Mouse (Mus musculus) intestine, postnatal 0 days (tissue): ENCODE data around the gene 4930402F06Rik. TPM values are rescaled to one million over a fixed set of nuclear protein-coding genes. Genes with fewer than 3 reads are reported as not detected.

Source experiments
- ATAC-seq: fragments of 200-750 bp; cut with Nextera tagmentation; 2 replicates; pipeline ENCODE4 v1.8.0; 2017; ENCODE audit warnings: mild to moderate bottlenecking, moderate TSS enrichment, moderate library complexity
- H3K27ac ChIP-seq: fragments of 300-500 bp; sonication (generic); 2 replicates; pipeline ENCODE4 v1.5.1; 2014; ENCODE audit warnings: mild to moderate bottlenecking, low read depth, low read length, moderate library complexity
- H3K27me3 ChIP-seq: fragments of 300-500 bp; sonication (generic); replicated peaks from 2 replicates; pipeline ENCODE4 v1.6.1; 2014; ENCODE audit warnings: low read length, mixed read lengths; ENCODE audit not compliant: control insufficient read depth, insufficient read depth
- H3K36me3 ChIP-seq: fragments of 300-500 bp; sonication (generic); 2 replicates; pipeline ENCODE4 v1.6.1; 2014; ENCODE audit warnings: mild to moderate bottlenecking, moderate library complexity; ENCODE audit not compliant: control insufficient read depth, insufficient read depth
- H3K4me1 ChIP-seq: fragments of 300-500 bp; sonication (generic); replicated peaks from 2 replicates; pipeline ENCODE4 v1.6.1; 2014; ENCODE audit warnings: antibody characterized with exemption, low read length, mixed read lengths; ENCODE audit not compliant: control insufficient read depth, insufficient read depth
- H3K4me2 ChIP-seq: fragments of 300-500 bp; sonication (generic); replicated peaks from 2 replicates; pipeline ENCODE4 v1.6.1; 2014; ENCODE audit warnings: low read depth, mild to moderate bottlenecking, moderate library complexity
- H3K4me3 ChIP-seq: fragments of 300-500 bp; sonication (generic); 2 replicates; pipeline ENCODE4 v1.5.1; 2014; ENCODE audit warnings: low read depth, low read length
- H3K9ac ChIP-seq: fragments of 300-500 bp; sonication (generic); 2 replicates; pipeline ENCODE4 v1.6.1; 2014; ENCODE audit warnings: mild to moderate bottlenecking, low read depth, low read length
- H3K9me3 ChIP-seq: fragments of 300-500 bp; sonication (generic); 2 replicates; pipeline ENCODE4 v1.6.1; 2016; ENCODE audit warnings: mixed run types; ENCODE audit not compliant: control insufficient read depth
- CTCF ChIP-seq: sonication (generic); IDR thresholded peaks from 2 replicates; pipeline ENCODE4 v1.5.1; 2016; ENCODE audit warnings: low read depth, mild to moderate bottlenecking, control low read depth, antibody characterized with exemption, moderate library complexity
- WGBS: fragments of 180-500 bp; shearing (Covaris S2); extraction: QIAGEN DNeasy Blood & Tissue Kit; methylation state at CpG from one replicate; pipeline ENCODE4 v1.1.7; 2014; 5-methylcytosine and 5-hydroxymethylcytosine counted together
- polyA plus RNA-seq: library from polyadenylated mRNA; unstranded; fragments of >200 nt; fragmentation: Nextera tagmentation; extraction: Ambion mirVana; gene quantifications from 2 replicates; pipeline ENCODE4 v1.2.1, GENCODE M21; 2015

The 4930402F06Rik gene
- polyA plus RNA-seq, 1 experiment from 2014 or later: not detected

DNA sequence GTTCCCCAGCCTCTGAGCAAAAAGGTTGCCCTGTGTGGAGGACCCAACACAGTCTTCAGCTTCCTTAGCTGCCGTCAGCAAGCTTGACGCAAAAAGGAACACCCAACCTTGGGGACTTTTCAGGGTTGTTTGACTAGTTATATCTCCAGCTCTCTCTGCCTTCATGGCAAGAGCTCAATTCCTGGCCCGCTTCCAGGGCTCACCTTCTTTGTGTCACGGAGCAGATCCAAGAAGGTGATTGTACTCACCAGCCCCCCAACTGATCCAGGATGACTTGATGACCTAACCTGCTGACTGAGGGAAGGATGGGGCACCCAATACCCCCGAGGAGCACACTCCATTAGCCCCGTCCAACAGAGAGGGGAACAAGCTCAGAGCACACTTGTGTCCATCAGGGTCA lies 45.1 kb upstream of the 4930402F06Rik start:
- TF ChIP-seq CTCF: no peak
- 0 out of 2 replicates have a peak, but pooled peaks cover 4% of the 10 kb centered on the region for H3K4me1 ChIP-seq
- H3K9me3 ChIP-seq: no peaks in the 10 kb centered on the region
- no peak overlapping the region for H3K27ac ChIP-seq
- H3K27me3 ChIP-seq: no peaks in the 10 kb centered on the region
- H3K4me2 ChIP-seq: no peak overlapping the region
- H3K4me3 ChIP-seq: no peak overlapping the region
- no peak overlapping the region for H3K9ac ChIP-seq
- no peak for ATAC-seq
- no peaks in the 10 kb centered on the region for H3K36me3 ChIP-seq
- WGBS: 78% methylated on average over 6 of the region's 6 CpGs

DNA sequence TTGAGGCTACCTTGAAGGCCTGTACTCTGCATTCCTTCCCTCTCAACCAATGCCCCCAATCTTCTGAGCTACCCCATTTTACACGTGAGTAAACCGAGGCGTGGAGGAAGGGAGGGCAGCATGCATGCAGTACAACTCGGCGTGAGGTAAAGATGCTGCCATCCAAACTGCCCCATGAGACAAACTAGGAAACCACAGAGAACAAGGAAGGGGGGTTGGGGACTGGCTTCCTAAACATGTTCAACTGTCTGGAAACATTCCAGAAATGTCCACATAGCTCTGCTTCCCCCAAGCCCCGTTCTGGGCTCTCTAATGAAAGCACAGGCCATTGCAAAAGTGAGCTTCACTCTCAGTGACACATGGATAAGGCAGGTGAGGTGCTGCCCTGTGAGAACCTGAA lies 44.4 kb upstream of the 4930402F06Rik start:
- Histone ChIP-seq H3K9ac (no peak overlapping the region), H3K9me3 (no peaks in the 10 kb centered on the region), H3K4me1 (0 out of 2 replicates have a peak, but pooled peaks cover 2% of the 10 kb centered on the region), H3K27me3 (no peaks in the 10 kb centered on the region), H3K4me2 (no peak overlapping the region), H3K4me3 (no peak overlapping the region), H3K27ac (no peak overlapping the region), H3K36me3 (no peaks in the 10 kb centered on the region)
- no peak for ATAC-seq
- no peak for TF ChIP-seq CTCF
- 73% methylated on average over 6 of the region's 6 CpGs for WGBS

DNA sequence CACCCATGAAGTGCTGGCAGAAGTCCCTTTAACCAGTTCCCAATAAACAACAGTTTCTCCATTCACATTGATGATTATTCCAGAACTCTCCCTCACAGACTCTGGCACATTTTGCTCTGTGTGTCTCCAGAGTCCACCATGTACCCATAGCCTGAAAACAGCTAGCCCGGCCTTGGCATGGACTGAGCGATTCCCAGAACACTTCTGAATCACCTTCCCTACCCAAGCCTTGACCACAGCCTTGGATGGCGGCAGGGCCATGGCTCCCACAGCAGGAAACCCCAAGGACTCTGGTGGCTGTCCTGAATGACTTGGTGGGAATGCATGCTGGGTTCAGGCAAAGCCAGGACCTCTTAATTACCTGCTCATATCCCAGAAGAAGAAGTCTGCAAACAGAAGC lies 43.5 kb upstream of the 4930402F06Rik start:
- H3K4me3 ChIP-seq: no peak overlapping the region
- no peak overlapping the region for H3K4me2 ChIP-seq
- no peak for TF ChIP-seq CTCF
- no peaks in the 10 kb centered on the region for H3K27me3 ChIP-seq
- H3K4me1 ChIP-seq: no peaks in the 10 kb centered on the region
- no peak overlapping the region for H3K9ac ChIP-seq
- no peak for ATAC-seq
- H3K27ac ChIP-seq: no peak overlapping the region
- WGBS: 91% methylated on average over 3 of the region's 3 CpGs
- H3K36me3 ChIP-seq: no peaks in the 10 kb centered on the region
- H3K9me3 ChIP-seq: no peaks in the 10 kb centered on the region

DNA sequence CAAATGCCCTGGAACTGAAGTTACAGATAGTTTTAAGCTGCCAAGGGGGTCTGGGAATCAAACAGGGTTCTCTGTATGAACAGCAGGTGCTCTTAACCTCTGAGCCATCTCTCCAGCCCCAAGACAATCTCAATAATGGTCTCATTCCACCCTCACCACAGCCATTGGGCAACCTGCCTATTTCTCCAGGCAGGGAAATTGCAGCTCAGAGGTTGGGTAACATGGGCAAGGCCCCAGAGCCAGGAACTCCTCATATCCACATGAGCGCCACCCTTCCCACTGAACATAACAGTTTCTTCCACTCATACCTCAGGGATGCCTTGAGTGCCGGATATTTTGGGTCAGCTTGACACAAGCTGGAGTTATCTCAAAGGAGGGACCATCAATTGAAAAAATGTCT lies 40.8 kb upstream of the 4930402F06Rik start:
- ATAC-seq: no peak
- 88% methylated on average over 2 of the region's 2 CpGs for WGBS
- H3K27ac ChIP-seq: no peak overlapping the region
- no peak overlapping the region for H3K9ac ChIP-seq
- H3K27me3 ChIP-seq: no peaks in the 10 kb centered on the region
- H3K4me1 ChIP-seq: no peaks in the 10 kb centered on the region
- no peak overlapping the region for H3K4me3 ChIP-seq
- no peak for TF ChIP-seq CTCF
- H3K36me3 ChIP-seq: no peaks in the 10 kb centered on the region
- no peaks in the 10 kb centered on the region for H3K9me3 ChIP-seq
- no peak overlapping the region for H3K4me2 ChIP-seq

DNA sequence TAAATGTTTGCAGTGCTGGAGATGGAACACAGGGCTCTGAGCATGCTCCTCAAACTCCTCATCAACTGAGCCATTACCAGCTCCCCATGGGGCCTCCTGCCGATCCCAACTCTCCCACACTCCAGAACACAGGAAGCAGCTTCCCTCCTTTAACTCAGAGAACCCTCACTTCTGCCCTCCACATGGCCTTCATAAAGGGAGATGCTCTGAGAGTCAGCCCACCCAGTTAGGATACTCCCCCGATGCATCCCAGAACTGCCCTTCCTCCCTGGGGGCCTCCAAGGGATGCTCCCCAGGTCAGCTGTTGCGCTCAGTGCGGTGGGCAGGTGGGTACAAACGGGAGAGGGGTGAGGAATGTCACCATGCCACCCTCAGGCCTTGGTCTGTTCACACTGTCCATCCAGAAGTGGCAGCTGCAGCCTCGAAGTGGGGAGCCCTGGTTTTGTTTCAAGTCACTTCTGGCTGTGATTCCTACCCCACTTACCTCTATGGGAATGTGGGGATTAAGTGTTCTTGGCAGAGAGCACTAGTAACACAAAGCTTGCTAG lies 37.7 kb upstream of the 4930402F06Rik start:
- Histone ChIP-seq H3K9ac (no peak overlapping the region), H3K4me3 (no peak overlapping the region), H3K9me3 (no peaks in the 10 kb centered on the region), H3K27ac (no peak overlapping the region), H3K4me2 (no peak overlapping the region), H3K36me3 (no peaks in the 10 kb centered on the region), H3K4me1 (no peaks in the 10 kb centered on the region), H3K27me3 (no peaks in the 10 kb centered on the region)
- WGBS: 75% methylated on average over 6 of the region's 6 CpGs
- no peak for TF ChIP-seq CTCF
- ATAC-seq: no peak

DNA sequence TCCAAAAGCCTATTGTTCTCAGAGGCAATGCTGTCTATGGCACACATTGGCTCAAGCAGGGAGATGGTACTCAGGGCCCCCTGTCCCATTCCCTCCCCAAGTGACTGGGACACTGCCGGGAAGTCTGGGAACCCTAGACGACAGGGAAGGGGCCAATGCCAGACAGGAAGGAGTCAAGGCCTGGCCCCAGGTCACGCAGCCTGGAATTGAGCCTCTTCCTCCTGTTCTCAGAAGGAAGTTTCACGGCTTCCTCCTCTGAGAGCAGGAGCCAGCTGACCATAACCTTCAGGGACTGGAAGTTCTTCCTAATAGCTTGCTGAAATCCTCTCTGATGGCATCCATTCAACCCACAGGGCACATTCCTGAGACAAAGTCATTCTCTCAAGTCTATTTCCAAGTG lies 36.5 kb upstream of the 4930402F06Rik start:
- Histone ChIP-seq H3K4me2 (no peak overlapping the region), H3K36me3 (no peaks in the 10 kb centered on the region), H3K27me3 (no peaks in the 10 kb centered on the region), H3K27ac (no peak overlapping the region), H3K9me3 (no peaks in the 10 kb centered on the region), H3K4me1 (no peaks in the 10 kb centered on the region), H3K9ac (no peak overlapping the region), H3K4me3 (no peak overlapping the region)
- no peak for TF ChIP-seq CTCF
- ATAC-seq: no peak
- 54% methylated on average over 4 of the region's 4 CpGs for WGBS

DNA sequence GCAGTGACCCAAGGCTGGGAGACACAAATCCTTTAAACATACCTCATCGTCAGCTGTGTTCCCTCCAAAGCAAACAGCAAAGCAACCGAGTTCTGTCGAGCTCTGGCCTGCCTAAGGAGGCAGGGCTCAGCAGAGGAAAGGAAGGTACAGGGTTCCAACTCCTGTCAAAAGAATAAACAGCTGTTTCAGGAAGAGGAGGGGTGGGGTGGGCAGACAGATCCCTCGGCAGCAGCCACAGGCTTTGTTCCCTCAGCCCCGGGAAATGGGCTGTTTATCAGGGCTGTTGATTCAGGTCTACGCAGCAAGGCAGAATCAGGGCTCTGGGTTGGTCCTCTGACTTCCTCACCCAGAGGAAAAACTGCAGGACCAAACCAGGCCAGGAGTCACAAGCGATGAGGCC lies 35.5 kb upstream of the 4930402F06Rik start:
- Histone ChIP-seq H3K9ac (no peak overlapping the region), H3K27ac (peak overlapping the region; percentile 21; the same call in 1 of the 2 replicates), H3K4me1 (no peaks in the 10 kb centered on the region), H3K4me2 (peak overlapping the region; percentile 38), H3K9me3 (no peaks in the 10 kb centered on the region), H3K27me3 (no peaks in the 10 kb centered on the region), H3K36me3 (no peaks in the 10 kb centered on the region), H3K4me3 (0 out of 2 replicates have a peak overlapping the region, but pooled peaks have one; percentile 23)
- ATAC-seq: no peak
- 21% methylated on average over 7 of the region's 7 CpGs for WGBS
- TF ChIP-seq CTCF: no peak
